Mouse (Mus musculus): ENCODE results near the gene Echdc1. TPM values are rescaled to one million over a fixed set of nuclear protein-coding genes. Genes with fewer than 3 reads are reported as not detected.
A peak's percentile ranks its signal among the peaks of the same experiment; 100 is the strongest.

The Echdc1 gene
- total RNA-seq (2021), result 10 to 100 TPM; 21.4 to 24.0 TPM

- peak; percentile 69 to 92 for DNase-seq (ENCODE audit: extremely low spot score in 1 of 2, low spot score in 2 of 2)
- intact Hi-C loops (cut with DNase I), result loop anchor here (5.0 kb wide), 2 partner anchors 166 to 226 kb away; no protein-coding TSS in a partner anchor
These were observed at the start of gene Echdc1 for GRCm38 (mm10) chr10:29313064-29313638. Gene Echdc1 (plus strand): TSS chr10:29313166.

- no peak for DNase-seq (ENCODE audit: extremely low spot score in 1 of 2, low spot score in 2 of 2)
- intact Hi-C loops (cut with DNase I), result no loop called here
These were observed 31.2 kb upstream of the Echdc1 start for GRCm38 (mm10) chr10:29281736-29282135.

- DNase-seq (ENCODE audit: extremely low spot score in 1 of 2, low spot score in 2 of 2), result no peak
These were observed 27.2 kb upstream of the Echdc1 start for GRCm38 (mm10) chr10:29285757-29286156.

GRCm38 (mm10) chr10:29302230-29302629 is 10.7 kb upstream of the Echdc1 start:
- DNase-seq (ENCODE audit: extremely low spot score in 1 of 2, low spot score in 2 of 2), result no peak
- intact Hi-C loops (cut with DNase I), result no loop called here

More at GRCm38 (mm10) chr10:29285757-29286156, 27.2 kb upstream of the Echdc1 start:
- intact Hi-C loops (cut with DNase I), result no loop called here

- DNase-seq (ENCODE audit: extremely low spot score in 1 of 2, low spot score in 2 of 2), result no peak
- intact Hi-C loops (cut with DNase I), result loop anchor here (5.0 kb wide), 2 partner anchors 164 to 224 kb away; no protein-coding TSS in a partner anchor
These were observed 1.3 kb upstream of the Echdc1 start for GRCm38 (mm10) chr10:29311480-29312219.

- DNase-seq (ENCODE audit: extremely low spot score in 1 of 2, low spot score in 2 of 2), result no peak
- intact Hi-C loops (cut with DNase I), result loop anchor here (5.0 kb wide), 2 partner anchors 167 to 227 kb away; no protein-coding TSS in a partner anchor
These were observed 939 bp downstream of the Echdc1 start for GRCm38 (mm10) chr10:29313905-29314304.

GRCm38 (mm10) chr10:29324817-29325216 is 11.9 kb downstream of the Echdc1 start:
- DNase-seq (ENCODE audit: extremely low spot score in 1 of 2, low spot score in 2 of 2), result no peak
- intact Hi-C loops (cut with DNase I), result no loop called here

GRCm38 (mm10) chr10:29333836-29334235 is 20.9 kb downstream of the Echdc1 start:
- intact Hi-C loops (cut with DNase I), result no loop called here

GRCm38 (mm10) chr10:29338355-29339056 is 25.5 kb downstream of the Echdc1 start:
- DNase-seq (ENCODE audit: extremely low spot score in 1 of 2, low spot score in 2 of 2), result peak; percentile 52 to 57
- intact Hi-C loops (cut with DNase I), result no loop called here

More at GRCm38 (mm10) chr10:29333836-29334235, 20.9 kb downstream of the Echdc1 start:
- DNase-seq (ENCODE audit: extremely low spot score in 1 of 2, low spot score in 2 of 2), result no peak

GRCm38 (mm10) chr10:29344232-29344631 is 31.3 kb downstream of the Echdc1 start:
- DNase-seq (ENCODE audit: extremely low spot score in 1 of 2, low spot score in 2 of 2), result peak in 1 of 2 experiments; percentile 21
- intact Hi-C loops (cut with DNase I), result no loop called here

GRCm38 (mm10) chr10:29346638-29347037 is 33.7 kb downstream of the Echdc1 start:
- no peak for DNase-seq (ENCODE audit: extremely low spot score in 1 of 2, low spot score in 2 of 2)
- intact Hi-C loops (cut with DNase I), result no loop called here

GRCm38 (mm10) chr10:29351420-29351819 is 38.5 kb downstream of the Echdc1 start:
- intact Hi-C loops (cut with DNase I), result no loop called here
- no peak for DNase-seq (ENCODE audit: extremely low spot score in 1 of 2, low spot score in 2 of 2)

- no peak for DNase-seq (ENCODE audit: extremely low spot score in 1 of 2, low spot score in 2 of 2)
- intact Hi-C loops (cut with DNase I), result no loop called here
These were observed 39.6 kb downstream of the Echdc1 start for GRCm38 (mm10) chr10:29352575-29352974.

- peak; percentile 26 to 38 for DNase-seq (ENCODE audit: extremely low spot score in 1 of 2, low spot score in 2 of 2)
- intact Hi-C loops (cut with DNase I), result no loop called here
These were observed 41.2 kb downstream of the Echdc1 start for GRCm38 (mm10) chr10:29354183-29354582.

GRCm38 (mm10) chr10:29361095-29361463 is 48.1 kb downstream of the Echdc1 start:
- DNase-seq (ENCODE audit: extremely low spot score in 1 of 2, low spot score in 2 of 2), result no peak
- intact Hi-C loops (cut with DNase I), result no loop called here

- DNase-seq (ENCODE audit: extremely low spot score in 1 of 2, low spot score in 2 of 2), result peak; percentile 76 to 92
- intact Hi-C loops (cut with DNase I), result no loop called here
These were observed 48.7 kb downstream of the Echdc1 start for GRCm38 (mm10) chr10:29361464-29362196.

GRCm38 (mm10) chr10:29362197-29362900 is 49.4 kb downstream of the Echdc1 start, which contains the start of gene Rnf146:
Gene Rnf146 (minus strand): TSS chr10:29362442.
- intact Hi-C loops (cut with DNase I), result no loop called here
- DNase-seq (ENCODE audit: extremely low spot score in 1 of 2, low spot score in 2 of 2), result no peak

- intact Hi-C loops (cut with DNase I), result no loop called here
- DNase-seq (ENCODE audit: extremely low spot score in 1 of 2, low spot score in 2 of 2), result no peak
These were observed 61.1 kb downstream of the Echdc1 start for GRCm38 (mm10) chr10:29374065-29374464.

Measured in left cerebral cortex, postnatal 10 days (tissue).